Comparison of ENCODE assay signal across 8 mouse cellular contexts in the genomic region with DNA sequence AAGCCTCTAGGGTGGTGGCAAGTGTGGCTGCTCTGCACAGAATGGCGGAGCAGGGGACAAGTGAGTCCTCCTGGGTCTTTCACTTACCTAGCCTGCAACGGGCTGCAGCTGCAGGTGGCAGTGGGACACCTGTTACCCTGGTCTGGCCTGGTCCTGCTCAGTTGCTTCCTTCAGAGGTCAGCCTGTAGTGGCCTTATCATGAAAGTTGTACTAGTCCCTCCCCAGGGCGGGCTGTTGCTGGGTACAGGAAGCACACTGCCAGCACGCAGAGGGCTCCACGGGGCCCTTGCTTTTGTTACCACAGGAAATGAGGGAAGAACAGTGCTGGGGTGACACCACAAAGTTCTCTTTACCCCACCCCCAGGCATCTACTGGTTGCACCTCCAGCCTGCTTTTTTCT. TPM values are rescaled to one million over a fixed set of nuclear protein-coding genes. Genes with fewer than 3 reads are reported as not detected.
DNase-seq lines count a peak whose midpoint lies in the region; ATAC-seq and TF ChIP-seq lines count a peak whose summit lies in the region.

A gene (minus strand): TSS at position 279 of the 400 bp plus-strand sequence.

- H3K4me3 ChIP-seq in kidney, embryonic 14.5 days (ENCODE audit: low read length): no peak within 1 kb of the TSS
- no peak within 1 kb of the TSS for H3K4me3 ChIP-seq in cerebellum, adult 2 months (replicated peaks; ENCODE audit: insufficient read depth, low read depth, low read length)

- H3K9ac ChIP-seq in kidney, embryonic 14.5 days (ENCODE audit: low read depth, low read length): no peak within 1 kb of the TSS

- intact Hi-C loops in heart, postnatal 10 days (cut with DNase I): no loop called here

- H3K4me1 ChIP-seq in kidney, embryonic 14.5 days (ENCODE audit: control insufficient read depth, insufficient read depth, low read length): no peaks in the 10 kb centered on the region
- H3K4me1 ChIP-seq in cerebellum, adult 2 months (ENCODE audit: control insufficient read depth, insufficient read depth, low read length): no peaks in the 10 kb centered on the region

- 82% methylated on average over 5 of the region's 5 CpGs for WGBS in kidney, embryonic 14.5 days
- 86% methylated on average over 5 of the region's 5 CpGs for WGBS in cerebellum, adult 2 months

- no peak within 1 kb of the TSS for H3K27ac ChIP-seq in kidney, embryonic 14.5 days (ENCODE audit: low read depth, low read length)
- no peak within 1 kb of the TSS for H3K27ac ChIP-seq in cerebellum, adult 2 months (ENCODE audit: insufficient read depth, low read length)

- ATAC-seq in kidney, embryonic 14.5 days (ENCODE audit: low FRiP score, low TSS enrichment): no peak

- H3K27me3 ChIP-seq in kidney, embryonic 14.5 days (ENCODE audit: control insufficient read depth, insufficient read depth, low read length): no peaks in the 10 kb centered on the region
- H3K27me3 ChIP-seq in cerebellum, adult 2 months (ENCODE audit: control insufficient read depth, insufficient read depth, low read length): no peaks in the 10 kb centered on the region

- H3K36me3 ChIP-seq in kidney, embryonic 14.5 days (ENCODE audit: control insufficient read depth, insufficient read depth, low read length): peaks cover 61% of the 10 kb centered on the region

- no peaks in the 10 kb centered on the region for H3K9me3 ChIP-seq in kidney, embryonic 14.5 days (ENCODE audit: control insufficient read depth, low read length)

- TF ChIP-seq POLR2A in cerebellum, adult 2 months (IDR thresholded peaks at IDR 0.05; ENCODE audit: borderline replicate concordance, insufficient read depth, low read length): no peak

- DNase-seq in kidney, adult 9 months: peak; percentile 33
- DNase-seq in brain, adult 2 months (ENCODE audit: low read depth, low spot score): peak; percentile 36
- peak; percentile 41 to 52 for DNase-seq in heart, postnatal 10 days
- DNase-seq in lung, postnatal 25 days (ENCODE audit: low spot score): peak; percentile 81
- DNase-seq in thymus, adult 18-20 months: peak; percentile 77 to 87
- DNase-seq in cerebellum, adult 2 months: no peak
- DNase-seq in layer of hippocampus, postnatal 10 days (ENCODE audit: low spot score in 2 of 2): no peak

- TF ChIP-seq CTCF in cerebellum, adult 2 months (IDR thresholded peaks at IDR 0.05; ENCODE audit: borderline replicate concordance, insufficient read depth, low read depth, low read length): no peak

- H3K4me2 ChIP-seq in kidney, embryonic 14.5 days (replicated peaks; ENCODE audit: low read depth, low read length): no peak within 1 kb of the TSS

RNA-seq across cellular contexts. Expression of the gene that starts here (rescaled TPM):
- 3.6 and 4.9 TPM in 2 replicates for polyA plus RNA-seq in kidney, embryonic 14.5 days (2014; fragmentation: Nextera tagmentation; extraction: Ambion mirVana)
- total RNA-seq in heart, postnatal 10 days (2021): 1 to 10 TPM; 5.2 to 6.6 TPM
- polyA plus RNA-seq in cerebellum, adult 2 months (2012; rRNA removed): 2.2 and 2.3 TPM in 2 replicates
- 1 to 10 TPM; 5.0 to 5.2 TPM for total RNA-seq in layer of hippocampus, postnatal 10 days (2021)

Comparison
In these comparisons a context has a peak if more than half of its experiments do, and no peak if none do; other contexts are left out.
1. DNase-seq: peak in kidney, adult 9 months (single experiment), brain, adult 2 months (single experiment), heart, postnatal 10 days (2 of 2), lung, postnatal 25 days (single experiment) and thymus, adult 18-20 months (2 of 2); none in cerebellum, adult 2 months (0 of 2) and layer of hippocampus, postnatal 10 days (0 of 2).